Mouse (Mus musculus): ENCODE results near the gene 4931406P16Rik. TPM values are rescaled to one million over a fixed set of nuclear protein-coding genes. Genes with fewer than 3 reads are reported as not detected.
A peak's percentile ranks its signal among the peaks of the same experiment; 100 is the strongest.
"Not testable (repeated sequence)": the region's sequence is repeated elsewhere in the genome, so short reads cannot be mapped to it uniquely, and the experiment has no call there.

4931406P16Rik gene
- polyA plus RNA-seq, 1 experiment from 2014 or later: 25.2 TPM

DNA sequence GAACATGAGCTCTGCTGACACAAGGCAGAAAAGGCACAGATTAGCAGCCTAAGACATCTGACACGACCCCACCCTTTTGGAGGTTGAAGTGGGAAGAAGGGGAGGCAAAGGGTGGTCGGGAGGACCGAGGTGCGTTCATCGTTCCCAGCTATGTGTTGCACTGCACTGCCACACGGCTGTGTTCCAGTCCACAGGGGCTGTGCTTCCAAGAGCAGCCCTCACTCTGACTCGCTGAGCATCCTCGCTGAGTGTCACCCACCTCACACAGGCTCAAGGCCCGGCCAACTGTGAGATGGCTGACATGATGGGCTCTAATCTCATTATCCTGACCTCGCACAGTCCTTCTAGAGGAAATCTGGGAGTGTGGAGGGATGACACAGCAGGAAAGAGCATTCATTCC lies 96.9 kb downstream of the 4931406P16Rik start:
- H3K36me3 ChIP-seq: peaks cover 100% of the 10 kb centered on the region
- no peaks in the 10 kb centered on the region for H3K9me3 ChIP-seq
- WGBS: 95% methylated on average over 10 of the region's 10 CpGs
- DNase-seq (ENCODE audit: low spot score): no peak
- H3K4me1 ChIP-seq (replicated peaks): no peaks in the 10 kb centered on the region
- H3K27ac ChIP-seq: no peak overlapping the region
- no peak overlapping the region for H3K4me3 ChIP-seq
- no peaks in the 10 kb centered on the region for H3K27me3 ChIP-seq (ENCODE audit: insufficient read depth, poor library complexity, severe bottlenecking)

- Histone ChIP-seq H3K36me3 (peaks cover 100% of the 10 kb centered on the region), H3K27me3 (ENCODE audit: insufficient read depth, poor library complexity, severe bottlenecking) (no peaks in the 10 kb centered on the region), H3K27ac (no peak overlapping the region), H3K4me1 (replicated peaks) (no peaks in the 10 kb centered on the region), H3K9me3 (no peaks in the 10 kb centered on the region), H3K4me3 (no peak overlapping the region)
- DNase-seq (ENCODE audit: low spot score): no peak
- 89% methylated on average over 9 of the region's 9 CpGs for WGBS
Measured at GRCm38 (mm10) chr7:34215481-34215880, 97.9 kb downstream of the 4931406P16Rik start.

DNA sequence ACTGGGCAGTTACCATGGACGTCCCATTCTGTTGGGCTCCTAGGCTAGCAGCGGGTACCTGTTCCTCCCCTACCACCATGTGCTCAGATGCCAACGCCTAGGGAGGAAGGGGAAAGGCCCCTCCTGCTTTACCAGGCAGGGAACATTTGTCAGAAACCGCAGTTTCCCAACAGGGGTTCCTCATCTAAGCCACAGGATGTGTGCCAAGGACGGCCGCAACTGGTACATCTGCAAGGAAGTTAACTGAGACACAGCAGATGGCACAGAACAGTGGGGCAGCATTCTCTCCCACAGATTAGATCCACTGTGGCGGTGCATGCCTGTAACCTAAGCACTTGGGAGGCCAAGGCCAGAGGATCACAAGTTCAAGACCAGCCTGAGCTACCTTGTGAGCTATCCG lies 98.7 kb downstream of the 4931406P16Rik start:
- DNase-seq (ENCODE audit: low spot score): no peak
- no peaks in the 10 kb centered on the region for H3K4me1 ChIP-seq (replicated peaks)
- no peak overlapping the region for H3K27ac ChIP-seq
- no peaks in the 10 kb centered on the region for H3K9me3 ChIP-seq
- no peaks in the 10 kb centered on the region for H3K27me3 ChIP-seq (ENCODE audit: insufficient read depth, poor library complexity, severe bottlenecking)
- H3K36me3 ChIP-seq: peaks cover 100% of the 10 kb centered on the region
- WGBS: 92% methylated on average over 8 of the region's 8 CpGs
- H3K4me3 ChIP-seq: no peak overlapping the region

DNA sequence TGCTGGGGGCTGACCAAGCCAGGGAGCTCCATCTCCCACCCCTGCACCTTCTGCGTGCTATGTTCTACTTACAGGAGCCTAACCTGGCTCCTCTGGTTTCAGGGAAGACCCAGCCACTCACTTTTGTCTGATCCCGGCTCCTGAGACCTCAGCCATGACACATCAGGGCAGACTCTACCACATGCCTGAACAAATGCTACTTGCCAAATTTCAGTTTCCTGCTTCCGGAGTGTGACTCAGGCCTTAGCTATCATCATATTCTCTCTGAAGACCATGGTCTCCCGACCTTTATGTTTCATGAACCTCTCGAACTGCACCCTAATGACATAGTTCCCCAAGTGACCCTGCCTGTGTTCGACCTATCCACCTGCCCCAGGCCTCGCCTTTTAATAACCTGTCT lies 100.1 kb downstream of the 4931406P16Rik start:
- 94% methylated on average over 7 of the region's 7 CpGs for WGBS
- H3K27ac ChIP-seq: no peak overlapping the region
- DNase-seq (ENCODE audit: low spot score): no peak
- no peak overlapping the region for H3K4me3 ChIP-seq
- no peaks in the 10 kb centered on the region for H3K9me3 ChIP-seq
- H3K4me1 ChIP-seq (replicated peaks): no peaks in the 10 kb centered on the region
- H3K27me3 ChIP-seq (ENCODE audit: insufficient read depth, poor library complexity, severe bottlenecking): no peaks in the 10 kb centered on the region
- peaks cover 100% of the 10 kb centered on the region for H3K36me3 ChIP-seq

DNA sequence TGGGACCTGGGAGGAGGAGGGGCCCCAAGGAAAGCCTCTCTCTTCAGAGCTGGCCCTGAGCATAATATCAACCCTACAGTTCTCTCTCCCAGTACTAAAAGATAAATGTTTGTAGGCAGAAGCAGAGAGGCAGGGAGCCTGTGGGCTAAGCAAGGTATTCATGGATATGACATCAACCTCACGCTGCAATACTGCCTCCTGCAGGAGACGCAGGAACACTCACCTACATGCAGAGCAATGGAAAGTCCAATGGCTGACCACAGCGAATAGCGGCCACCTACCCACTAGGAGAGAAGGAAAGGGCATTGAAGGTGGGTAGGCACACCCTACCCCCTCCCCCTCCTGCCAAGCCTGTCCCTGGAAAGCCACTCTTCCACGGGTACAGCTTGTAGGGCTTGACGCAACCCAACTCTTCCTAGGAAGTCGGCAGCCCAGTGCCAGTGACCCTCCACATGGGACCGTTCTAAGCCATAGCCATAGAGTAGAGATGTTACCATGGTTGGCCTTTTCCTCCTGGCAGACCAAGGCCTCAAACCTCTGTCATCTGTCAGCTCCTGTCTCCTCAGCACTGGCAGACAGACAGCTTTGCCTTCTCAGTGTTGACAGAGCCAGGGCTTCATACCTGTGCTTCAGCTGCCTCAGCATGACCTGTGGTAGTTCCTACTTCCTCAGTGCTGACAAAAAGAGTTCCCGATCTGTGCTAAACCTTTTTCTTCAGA lies 105.2 kb downstream of the 4931406P16Rik start:
- Histone ChIP-seq H3K4me1 (replicated peaks) (no peaks in the 10 kb centered on the region), H3K27ac (no peak overlapping the region), H3K4me3 (no peak overlapping the region), H3K27me3 (ENCODE audit: insufficient read depth, poor library complexity, severe bottlenecking) (no peaks in the 10 kb centered on the region), H3K36me3 (peaks cover 100% of the 10 kb centered on the region), H3K9me3 (no peaks in the 10 kb centered on the region)
- WGBS: 91% methylated on average over 9 of the region's 9 CpGs
- no peak for DNase-seq (ENCODE audit: low spot score)

GRCm38 (mm10) chr7:34206331-34206730 lies 107.0 kb downstream of the 4931406P16Rik start:
- no peaks in the 10 kb centered on the region for H3K27me3 ChIP-seq (ENCODE audit: insufficient read depth, poor library complexity, severe bottlenecking)
- no peak for DNase-seq (ENCODE audit: low spot score)
- H3K27ac ChIP-seq: no peak overlapping the region
- H3K36me3 ChIP-seq: peaks cover 100% of the 10 kb centered on the region
- 94% methylated on average over 6 of the region's 6 CpGs for WGBS
- H3K9me3 ChIP-seq: no peaks in the 10 kb centered on the region
- H3K4me3 ChIP-seq: no peak overlapping the region
- no peaks in the 10 kb centered on the region for H3K4me1 ChIP-seq (replicated peaks)

DNA sequence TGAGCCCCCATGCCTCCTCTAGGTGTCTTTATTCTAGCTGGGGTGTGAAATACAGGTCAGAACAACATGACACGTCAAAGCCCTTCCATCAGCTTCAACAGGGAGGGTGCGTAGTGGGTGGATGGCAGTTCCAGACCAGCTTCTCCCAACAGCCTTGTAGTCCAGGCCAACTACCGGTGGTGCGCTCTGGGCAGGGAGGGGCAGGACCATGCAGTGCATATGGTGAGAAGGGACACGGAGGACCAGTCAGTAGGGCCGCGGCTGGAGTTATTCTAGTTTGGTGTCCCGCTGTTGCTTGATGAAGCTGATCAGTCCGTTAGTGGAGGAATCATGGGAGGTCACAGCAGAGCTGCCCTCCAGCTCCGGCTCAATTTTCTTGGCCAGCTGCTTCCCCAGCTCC lies 111.2 kb downstream of the 4931406P16Rik start:
- H3K9me3 ChIP-seq; DNase-seq (ENCODE audit: low spot score); H3K4me1 ChIP-seq (replicated peaks); H3K4me3 ChIP-seq; H3K27ac ChIP-seq; H3K27me3 ChIP-seq (ENCODE audit: insufficient read depth, poor library complexity, severe bottlenecking): not testable (repeated sequence)
- 93% methylated on average over 10 of the region's 10 CpGs for WGBS
- H3K36me3 ChIP-seq: peaks cover 70% of the 10 kb centered on the region

DNA sequence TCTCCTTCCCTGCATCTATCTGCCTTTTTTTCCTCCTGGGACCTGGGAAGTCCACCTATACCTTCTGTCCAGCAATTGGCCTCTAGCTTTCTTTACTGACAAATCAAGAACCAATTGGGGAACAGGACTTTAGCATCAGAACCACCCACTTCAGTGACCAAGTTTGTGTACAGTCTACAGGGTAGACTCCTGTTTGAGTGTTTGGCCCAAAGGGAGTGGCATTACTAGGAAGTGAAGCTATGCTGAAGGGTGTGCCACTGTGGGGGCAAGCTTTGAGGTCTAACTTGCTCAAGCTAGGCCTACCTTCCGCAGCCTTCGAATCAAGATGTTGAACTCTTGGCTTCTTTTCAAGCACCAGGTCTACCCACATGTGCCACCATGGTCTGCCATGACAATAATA lies 112.5 kb downstream of the 4931406P16Rik start:
- H3K27me3 ChIP-seq (ENCODE audit: insufficient read depth, poor library complexity, severe bottlenecking): no peaks in the 10 kb centered on the region
- H3K27ac ChIP-seq: no peak overlapping the region
- H3K36me3 ChIP-seq: peaks cover 57% of the 10 kb centered on the region
- H3K4me1 ChIP-seq (replicated peaks): peaks cover 1% of the 10 kb centered on the region
- DNase-seq (ENCODE audit: low spot score): no peak
- 99% methylated on average over 2 of the region's 2 CpGs for WGBS
- H3K4me3 ChIP-seq: no peak overlapping the region
- H3K9me3 ChIP-seq: no peaks in the 10 kb centered on the region; the same call in 1 of the 2 replicates

DNA sequence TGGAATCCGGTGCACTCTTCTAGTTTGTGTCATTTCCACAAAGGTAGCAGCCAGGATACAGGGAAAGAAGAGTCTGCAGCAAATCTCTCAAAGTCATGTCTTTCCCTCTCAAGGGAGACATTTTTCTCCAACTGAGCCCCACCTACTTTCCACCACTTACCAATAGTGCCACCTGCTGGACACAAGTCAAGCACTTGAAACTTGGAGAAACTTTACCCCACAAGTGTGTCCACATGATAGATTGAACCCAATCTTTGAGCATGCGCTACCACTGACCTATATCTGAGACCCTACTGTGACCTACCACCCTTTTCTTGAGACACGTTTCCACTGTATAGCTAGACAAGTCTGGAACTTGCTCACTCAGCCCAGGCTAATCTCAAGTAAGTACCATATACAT lies 115.0 kb downstream of the 4931406P16Rik start:
- Histone ChIP-seq H3K27me3 (ENCODE audit: insufficient read depth, poor library complexity, severe bottlenecking) (no peaks in the 10 kb centered on the region), H3K4me1 (replicated peaks) (peaks cover 8% of the 10 kb centered on the region), H3K4me3 (no peak overlapping the region), H3K27ac (no peak overlapping the region), H3K36me3 (peaks cover 42% of the 10 kb centered on the region), H3K9me3 (no peaks in the 10 kb centered on the region; the same call in 1 of the 2 replicates)
- 50% methylated on average over 3 of the region's 3 CpGs for WGBS
- DNase-seq (ENCODE audit: low spot score): no peak

DNA sequence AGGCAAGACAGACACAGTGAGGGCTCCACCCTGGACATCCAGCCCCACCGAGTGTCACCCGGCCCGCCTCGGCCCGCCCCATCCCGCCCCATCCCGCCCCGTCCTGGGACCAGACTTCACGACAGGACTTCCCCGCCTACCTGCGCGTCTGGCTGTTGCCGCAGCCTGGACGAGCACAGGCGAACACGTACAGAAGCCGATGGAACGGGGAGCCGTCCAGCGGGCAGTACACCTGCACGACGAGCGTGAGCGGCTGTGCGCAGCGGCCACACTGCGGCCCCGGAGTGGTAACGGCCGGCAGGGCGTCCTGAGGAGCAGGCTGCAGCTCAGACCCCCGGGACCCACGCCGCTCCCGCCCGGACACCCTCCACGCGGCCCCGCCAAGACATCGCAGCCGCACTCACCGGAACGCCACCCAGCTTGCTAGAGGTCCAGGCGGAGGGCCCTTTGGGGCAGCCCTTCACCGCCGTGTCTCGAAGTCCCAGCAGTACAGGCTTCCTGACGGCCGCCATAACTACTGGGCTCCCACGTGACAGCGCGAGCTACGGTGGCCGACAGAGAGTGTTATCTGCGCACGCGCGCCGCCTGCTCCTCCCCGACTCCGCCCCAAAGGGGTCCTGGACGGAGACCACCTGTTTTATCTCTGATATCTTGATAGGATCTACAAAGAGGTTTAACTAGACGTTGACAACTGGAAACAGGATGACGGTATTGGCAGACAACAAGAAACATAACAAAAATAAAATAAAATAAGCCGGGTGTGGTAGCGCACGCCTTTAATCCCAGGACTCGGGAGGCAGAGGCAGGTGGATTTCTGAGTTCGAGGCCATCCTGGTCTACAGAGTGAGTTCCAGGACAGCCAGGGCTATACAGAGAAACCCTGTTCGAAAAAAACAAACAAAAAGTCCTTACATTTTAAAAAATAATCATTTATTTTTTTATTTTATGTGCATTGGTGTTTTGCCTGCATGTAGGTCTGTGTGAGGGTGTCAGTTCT lies 116.9 kb downstream of the 4931406P16Rik start, which contains the start of gene Pdcd2l:
TSS of gene Pdcd2l (minus strand) at position 530 of the 997 bp plus-strand sequence.
- Histone ChIP-seq H3K4me3 (peak within 1 kb of the TSS; percentile 99), H3K9me3 (no peaks in the 10 kb centered on the region; the same call in 1 of the 2 replicates), H3K36me3 (peaks cover 40% of the 10 kb centered on the region), H3K27ac (peak within 1 kb of the TSS; percentile 92), H3K4me1 (replicated peaks) (peaks cover 8% of the 10 kb centered on the region), H3K27me3 (ENCODE audit: insufficient read depth, poor library complexity, severe bottlenecking) (no peaks in the 10 kb centered on the region)
- DNase-seq (ENCODE audit: low spot score): peak; percentile 94
- 3% methylated on average over 70 of the region's 70 CpGs for WGBS

DNA sequence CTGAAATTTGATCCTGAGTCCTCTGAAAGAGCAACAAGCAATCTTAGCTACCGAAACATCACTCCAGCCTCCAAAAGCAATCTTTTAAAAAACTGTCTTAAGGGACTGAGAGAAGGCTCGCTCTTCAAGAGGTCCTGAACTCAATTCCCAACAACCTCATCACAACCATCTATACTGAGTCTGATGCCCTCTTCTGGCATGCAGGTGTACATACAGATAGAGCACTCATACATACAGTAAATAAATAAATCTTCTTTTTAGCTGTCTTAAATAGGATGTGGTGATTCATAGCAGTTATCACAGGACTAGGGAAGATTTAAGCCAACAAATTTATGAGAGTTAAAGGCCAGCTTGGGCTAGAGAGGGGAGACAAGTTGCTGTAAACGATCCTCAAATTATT lies 117.7 kb downstream of the 4931406P16Rik start:
- H3K9me3 ChIP-seq: no peaks in the 10 kb centered on the region; the same call in 1 of the 2 replicates
- peak overlapping the region; percentile 99 for H3K4me3 ChIP-seq
- H3K4me1 ChIP-seq (replicated peaks): peaks cover 8% of the 10 kb centered on the region
- peak overlapping the region; percentile 92 for H3K27ac ChIP-seq
- H3K27me3 ChIP-seq (ENCODE audit: insufficient read depth, poor library complexity, severe bottlenecking): no peaks in the 10 kb centered on the region
- H3K36me3 ChIP-seq: peaks cover 34% of the 10 kb centered on the region
- WGBS: 55% methylated on average over 3 of the region's 3 CpGs
- no peak for DNase-seq (ENCODE audit: low spot score)

GRCm38 (mm10) chr7:34192825-34193224 lies 120.5 kb downstream of the 4931406P16Rik start:
- no peaks in the 10 kb centered on the region for H3K9me3 ChIP-seq
- H3K36me3 ChIP-seq: peaks cover 51% of the 10 kb centered on the region
- no peaks in the 10 kb centered on the region for H3K27me3 ChIP-seq (ENCODE audit: insufficient read depth, poor library complexity, severe bottlenecking)
- DNase-seq (ENCODE audit: low spot score): no peak
- WGBS: 91% methylated on average over 6 of the region's 6 CpGs
- H3K4me1 ChIP-seq (replicated peaks): peaks cover 8% of the 10 kb centered on the region
- H3K4me3 ChIP-seq: no peak overlapping the region
- no peak overlapping the region for H3K27ac ChIP-seq

Measured in hindbrain, embryonic 10.5 days (tissue).